Comparison of ENCODE assay signal across 8 mouse cellular contexts in the genomic region with DNA sequence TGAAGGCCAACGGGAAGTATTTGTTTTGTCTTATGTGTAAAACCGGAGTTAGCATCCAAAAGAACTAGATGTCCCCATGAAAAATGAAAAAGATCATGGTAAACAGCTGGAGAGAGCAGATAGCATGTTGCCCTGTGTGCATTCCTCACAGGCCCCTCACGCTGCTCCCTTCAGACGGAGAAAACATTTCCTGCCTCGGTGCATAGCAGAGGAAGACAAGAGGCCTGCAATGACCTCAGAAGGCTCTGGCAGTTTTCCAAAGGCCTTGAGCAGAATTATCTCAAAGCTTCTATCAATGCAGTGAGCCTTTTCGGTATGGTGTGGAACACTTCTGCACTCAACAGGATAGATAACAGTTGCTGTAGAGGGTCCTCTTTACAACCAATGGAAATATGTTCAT.
DNase-seq lines count a peak whose midpoint lies in the region; ATAC-seq lines count a peak whose summit lies in the region.

No protein-coding gene starts in this region.

- peaks cover 16% of the 10 kb centered on the region for H3K4me1 ChIP-seq in heart, embryonic 11.5 days (ENCODE audit: control insufficient read depth, insufficient read depth, low read length)
- H3K4me1 ChIP-seq in stomach, embryonic 15.5 days: 0 out of 2 replicates have a peak, but pooled peaks cover 3% of the 10 kb centered on the region

- DNase-seq in retina, postnatal 1 day: peak; percentile 14
- DNase-seq in retina, embryonic 14.5 days (ENCODE audit: low spot score): no peak
- DNase-seq in kidney, postnatal 4 days: peak; percentile 57 to 64
- no peak for DNase-seq in c-Kit-positive CD71-positive TER-119-positive erythroid progenitor cells, embryonic 14.5 days (ENCODE audit: low spot score)
- no peak for DNase-seq in thymus, postnatal 25 days
- no peak for DNase-seq in thymus, postnatal 14 days

- no peaks in the 10 kb centered on the region for H3K27me3 ChIP-seq in heart, embryonic 11.5 days (ENCODE audit: control insufficient read depth, insufficient read depth, low read length)
- H3K27me3 ChIP-seq in stomach, embryonic 15.5 days (replicated peaks): no peaks in the 10 kb centered on the region

- WGBS in heart, embryonic 11.5 days (ENCODE audit: insufficient replicate concordance): 20% methylated on average over 6 of the region's 6 CpGs
- WGBS in stomach, embryonic 15.5 days: 23% methylated on average over 6 of the region's 6 CpGs

- no peak overlapping the region for H3K9ac ChIP-seq in heart, embryonic 11.5 days (ENCODE audit: low read depth, low read length)
- no peak overlapping the region for H3K9ac ChIP-seq in stomach, embryonic 15.5 days

- H3K4me2 ChIP-seq in heart, embryonic 11.5 days: peak overlapping the region; percentile 34; the same call in 1 of the 2 replicates
- H3K4me2 ChIP-seq in stomach, embryonic 15.5 days: no peak overlapping the region

- H3K4me3 ChIP-seq in heart, embryonic 11.5 days (ENCODE audit: low read depth, low read length): no peak overlapping the region
- no peak overlapping the region for H3K4me3 ChIP-seq in stomach, embryonic 15.5 days (replicated peaks)

- ATAC-seq in heart, embryonic 11.5 days (replicated peaks; ENCODE audit: insufficient number of reproducible peaks, low FRiP score, low TSS enrichment): peak; percentile 78
- ATAC-seq in stomach, embryonic 15.5 days (ENCODE audit: insufficient read depth, low FRiP score, low read depth): peak; percentile 65

- peak overlapping the region; percentile 79 for H3K27ac ChIP-seq in heart, embryonic 11.5 days (ENCODE audit: low read depth, low read length)
- no peak overlapping the region for H3K27ac ChIP-seq in stomach, embryonic 15.5 days

- no peaks in the 10 kb centered on the region for H3K36me3 ChIP-seq in heart, embryonic 11.5 days (ENCODE audit: control insufficient read depth, insufficient read depth, low read length)
- no peaks in the 10 kb centered on the region for H3K36me3 ChIP-seq in stomach, embryonic 15.5 days

- no peaks in the 10 kb centered on the region for H3K9me3 ChIP-seq in heart, embryonic 11.5 days (replicated peaks; ENCODE audit: control insufficient read depth, low read length)
- no peaks in the 10 kb centered on the region for H3K9me3 ChIP-seq in stomach, embryonic 15.5 days

Comparison
In these comparisons a context has a peak if more than half of its experiments do, and no peak if none do; other contexts are left out.
1. DNase-seq: peak in retina, postnatal 1 day (single experiment) and kidney, postnatal 4 days (2 of 2); none in retina, embryonic 14.5 days (single experiment), c-Kit-positive CD71-positive TER-119-positive erythroid progenitor cells, embryonic 14.5 days (single experiment), thymus, postnatal 25 days (single experiment) and thymus, postnatal 14 days (single experiment).